Mouse (Mus musculus): ENCODE data around the gene Pfdn6.

GRCm38 (mm10) chr17:33902491-33902890 is 37.7 kb downstream of the Pfdn6 start:
- TF ChIP-seq CTCF (IDR thresholded peaks at IDR 0.05) (no peak), POLR2A (IDR thresholded peaks at IDR 0.05; ENCODE audit: insufficient read depth, low read depth, low read length) (no peak), EP300 (IDR thresholded peaks at IDR 0.05; ENCODE audit: insufficient read depth, low read depth, low read length) (no peak)
